Mouse (Mus musculus) C2C12 (cell line): ENCODE measurements around the gene Fam69a.

ENCODE experiments used
- CTCF ChIP-seq: IDR thresholded peaks from one replicate; pipeline ENCODE4 v1.5.1; 2011; ENCODE audit not compliant: control insufficient read depth, insufficient read depth, insufficient read length
- MAX ChIP-seq: IDR thresholded peaks from one replicate; pipeline ENCODE4 v1.6.1; 2011; ENCODE audit warnings: mild to moderate bottlenecking, control low read depth

DNA sequence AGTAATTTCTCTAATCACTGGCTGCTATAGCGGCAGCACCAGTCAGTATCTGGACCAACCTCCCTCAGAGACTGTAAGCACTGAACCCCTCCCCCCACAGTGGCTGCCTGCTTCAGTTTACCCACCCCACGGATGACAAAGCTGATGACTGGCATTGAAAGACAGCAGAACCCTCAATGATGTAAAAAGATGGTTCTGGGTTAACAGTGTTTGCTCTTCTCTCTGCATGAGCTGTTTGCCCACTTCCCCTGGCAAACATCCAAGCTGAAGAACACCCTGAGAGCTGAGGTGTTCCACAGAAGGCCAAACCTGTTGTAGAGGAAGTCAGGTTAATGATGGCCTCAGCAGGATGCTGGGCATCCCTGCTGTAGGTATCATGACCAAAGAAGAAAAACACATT is 54.3 kb downstream of the Fam69a start:
- TF ChIP-seq CTCF = no peak
- TF ChIP-seq MAX = no peak
